Mouse (Mus musculus) erythroblast, embryonic 14.5 days (primary cell): ENCODE data around the gene Xirp1. TPM values are rescaled to one million over a fixed set of nuclear protein-coding genes. Genes with fewer than 3 reads are reported as not detected.

Experiments
- H3K27me3 ChIP-seq: 2 replicates; pipeline ENCODE4 v1.6.1; 2012; ENCODE audit warnings: inconsistent platforms; ENCODE audit not compliant: control insufficient read depth
- H3K36me3 ChIP-seq: 2 replicates; pipeline ENCODE4 v1.6.1; 2012; ENCODE audit warnings: mild to moderate bottlenecking, inconsistent platforms; ENCODE audit not compliant: control insufficient read depth
- H3K4me1 ChIP-seq: 2 replicates; pipeline ENCODE4 v1.6.1; 2012; ENCODE audit warnings: inconsistent platforms; ENCODE audit not compliant: control insufficient read depth
- H3K4me3 ChIP-seq: replicated peaks from 2 replicates; pipeline ENCODE3; 2012; ENCODE audit warnings: moderate library complexity, mild to moderate bottlenecking, inconsistent platforms
- H3K9me3 ChIP-seq: 2 replicates; pipeline ENCODE4 v1.6.1; 2012; ENCODE audit warnings: low read length, inconsistent platforms, mixed read lengths; ENCODE audit not compliant: control insufficient read depth
- GATA1 ChIP-seq: IDR thresholded peaks from 2 replicates; pipeline ENCODE4 v1.6.1; 2012; ENCODE audit warnings: low read length, inconsistent platforms, mixed read lengths
- TAL1 ChIP-seq: IDR thresholded peaks from 3 replicates; pipeline ENCODE4 v1.6.1; 2012; ENCODE audit warnings: low read length, inconsistent platforms, mixed read lengths
- polyA plus RNA-seq: library from polyadenylated mRNA; stranded (reverse); fragments of >175 nt; gene quantifications from 2 replicates; pipeline ENCODE4 v1.2.3, GENCODE M21; 2012

Xirp1 gene
- polyA plus RNA-seq, 1 experiment, result not detected

- Histone ChIP-seq H3K4me1 (peaks cover 30% of the 10 kb centered on the region), H3K4me3 (no peak overlapping the region)
- TF ChIP-seq GATA1, result no peak
- no peak for TF ChIP-seq TAL1
Measured at GRCm38 (mm10) chr9:119977557-119978060, 45.8 kb downstream of the Xirp1 start.

DNA sequence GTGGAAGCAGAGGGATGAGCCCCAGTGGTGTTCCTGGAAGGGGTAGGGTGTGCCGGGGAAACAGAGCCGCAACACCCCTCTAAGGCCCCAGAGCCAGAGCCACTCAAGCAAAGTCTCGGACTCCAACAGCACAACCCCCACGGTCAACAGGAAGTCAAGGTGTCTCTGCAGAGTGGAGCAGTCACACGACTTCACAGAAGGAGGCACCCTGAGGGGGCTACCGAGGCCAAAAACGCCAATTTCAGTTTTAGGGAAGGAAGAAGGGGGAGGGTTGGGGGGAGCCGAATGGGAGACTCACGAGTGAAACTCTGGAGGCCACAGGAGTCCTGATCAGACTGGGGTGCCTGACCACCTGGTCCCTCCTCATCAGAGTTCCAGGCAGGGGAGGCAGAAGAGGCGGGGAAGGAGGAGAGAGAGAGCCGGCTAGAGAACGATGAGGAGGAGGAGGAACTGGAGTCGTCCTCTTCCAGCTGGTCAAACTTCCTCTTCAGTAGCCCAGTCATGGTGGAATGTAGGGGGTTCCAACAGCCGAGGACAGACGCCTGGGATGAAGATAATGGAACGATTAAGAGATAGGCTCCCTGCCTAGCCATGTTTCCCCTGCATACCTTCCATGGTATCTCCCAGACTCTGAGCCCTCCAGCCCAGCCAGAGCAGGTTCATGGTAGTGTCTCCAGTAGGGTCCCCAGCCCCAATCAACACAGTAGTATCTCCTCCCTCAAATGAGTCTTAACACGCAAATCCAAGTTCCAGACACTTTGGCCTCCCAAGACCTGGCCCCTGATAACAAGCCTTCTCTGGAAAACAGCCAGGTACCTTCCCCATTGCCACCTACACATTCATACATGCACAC, 46.5 kb downstream of the Xirp1 start:
- Histone ChIP-seq H3K9me3 (no peaks in the 10 kb centered on the region; the same call in 1 of the 2 replicates), H3K27me3 (peaks cover 10% of the 10 kb centered on the region), H3K36me3 (peaks cover 12% of the 10 kb centered on the region; the same call in 1 of the 2 replicates), H3K4me3 (no peak overlapping the region), H3K4me1 (peaks cover 24% of the 10 kb centered on the region)
- TF ChIP-seq TAL1, result no peak
- TF ChIP-seq GATA1, result no peak

More at GRCm38 (mm10) chr9:119977557-119978060, 45.8 kb downstream of the Xirp1 start:
- Histone ChIP-seq H3K9me3 (no peaks in the 10 kb centered on the region; the same call in 1 of the 2 replicates), H3K27me3 (peaks cover 16% of the 10 kb centered on the region), H3K36me3 (peaks cover 9% of the 10 kb centered on the region; the same call in 1 of the 2 replicates)

DNA sequence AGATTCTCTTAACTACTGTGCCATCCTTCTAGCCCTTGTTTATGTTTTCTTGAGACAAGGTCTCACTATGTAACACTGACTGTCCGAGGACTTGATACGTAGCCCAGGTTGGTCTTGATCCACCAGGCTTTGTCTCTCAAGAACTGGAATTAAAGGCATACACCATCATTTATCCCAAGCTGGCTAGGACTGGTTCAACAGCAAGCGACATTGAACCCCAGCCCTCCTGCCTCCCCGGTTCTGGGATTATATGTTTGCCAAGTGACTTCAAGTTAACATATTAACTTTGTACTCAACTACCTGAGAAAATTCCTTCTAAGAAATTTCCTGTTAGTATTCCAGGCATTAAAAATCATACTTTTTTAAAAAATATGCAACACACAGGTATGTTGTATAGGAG, 48.1 kb downstream of the Xirp1 start:
- H3K4me1 ChIP-seq, result peaks cover 11% of the 10 kb centered on the region
- no peaks in the 10 kb centered on the region; the same call in 1 of the 2 replicates for H3K9me3 ChIP-seq
- no peak for TF ChIP-seq TAL1
- TF ChIP-seq GATA1, result no peak
- H3K36me3 ChIP-seq, result peaks cover 12% of the 10 kb centered on the region; the same call in 1 of the 2 replicates
- no peak overlapping the region for H3K4me3 ChIP-seq
- H3K27me3 ChIP-seq, result no peaks in the 10 kb centered on the region

DNA sequence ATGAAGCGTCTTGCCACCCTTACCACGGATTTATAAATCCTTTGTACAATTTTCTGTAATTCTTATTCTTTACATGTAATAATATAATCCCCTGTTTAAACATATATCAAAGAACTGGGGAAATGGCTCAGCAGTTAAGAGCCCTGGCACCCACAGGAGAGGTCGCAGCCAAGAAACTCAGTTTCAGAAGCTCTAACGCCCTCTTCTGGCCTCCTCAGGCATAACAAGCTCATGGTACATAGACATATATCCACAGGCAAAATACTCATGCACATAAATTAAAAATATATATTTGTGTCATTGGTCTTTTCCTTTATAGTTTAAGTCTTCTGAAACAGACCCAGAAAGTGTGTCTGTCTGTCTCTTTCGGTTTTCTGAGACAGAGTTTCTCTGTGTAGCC, 48.8 kb downstream of the Xirp1 start:
- Histone ChIP-seq H3K9me3 (no peaks in the 10 kb centered on the region; the same call in 1 of the 2 replicates), H3K27me3 (no peaks in the 10 kb centered on the region), H3K4me1 (peaks cover 11% of the 10 kb centered on the region), H3K4me3 (no peak overlapping the region), H3K36me3 (peaks cover 12% of the 10 kb centered on the region; the same call in 1 of the 2 replicates)
- no peak for TF ChIP-seq TAL1
- TF ChIP-seq GATA1, result no peak

GRCm38 (mm10) chr9:119973869-119974520, 49.4 kb downstream of the Xirp1 start:
- H3K4me1 ChIP-seq, result peaks cover 11% of the 10 kb centered on the region
- H3K36me3 ChIP-seq, result peaks cover 12% of the 10 kb centered on the region; the same call in 1 of the 2 replicates
- H3K9me3 ChIP-seq, result no peaks in the 10 kb centered on the region; the same call in 1 of the 2 replicates
- no peak overlapping the region for H3K4me3 ChIP-seq
- no peaks in the 10 kb centered on the region for H3K27me3 ChIP-seq
- TF ChIP-seq TAL1, result no peak
- TF ChIP-seq GATA1, result no peak

GRCm38 (mm10) chr9:119973281-119973680, 50.1 kb downstream of the Xirp1 start:
- TF ChIP-seq GATA1 (no peak), TAL1 (no peak)
- H3K4me3 ChIP-seq, result no peak overlapping the region
- no peaks in the 10 kb centered on the region; the same call in 1 of the 2 replicates for H3K9me3 ChIP-seq
- peaks cover 10% of the 10 kb centered on the region for H3K4me1 ChIP-seq
- H3K27me3 ChIP-seq, result no peaks in the 10 kb centered on the region
- H3K36me3 ChIP-seq, result peaks cover 12% of the 10 kb centered on the region; the same call in 1 of the 2 replicates

DNA sequence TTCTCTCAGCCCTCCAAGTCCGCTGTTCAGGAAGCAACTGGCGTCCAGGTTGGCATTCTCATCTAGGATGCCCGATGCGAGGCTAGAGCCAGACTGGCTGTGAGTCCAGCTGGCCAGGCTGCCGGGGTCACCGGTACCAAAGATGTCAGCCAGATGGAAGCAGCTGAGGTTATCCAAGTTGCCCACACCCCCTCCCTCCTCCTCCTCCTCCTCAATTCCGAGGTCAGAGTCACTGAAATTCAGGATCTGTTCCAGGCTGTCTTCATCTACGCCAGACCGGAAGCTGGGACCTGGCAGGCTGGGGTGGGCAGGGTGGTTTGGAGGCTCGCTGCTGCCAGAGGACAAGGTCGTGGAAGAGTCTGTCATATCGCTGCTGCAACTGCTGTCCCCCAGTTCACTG, 50.8 kb downstream of the Xirp1 start:
- H3K36me3 ChIP-seq, result peaks cover 12% of the 10 kb centered on the region; the same call in 1 of the 2 replicates
- no peaks in the 10 kb centered on the region; the same call in 1 of the 2 replicates for H3K9me3 ChIP-seq
- no peaks in the 10 kb centered on the region for H3K27me3 ChIP-seq
- H3K4me1 ChIP-seq, result peaks cover 7% of the 10 kb centered on the region
- H3K4me3 ChIP-seq, result no peak overlapping the region
- TF ChIP-seq TAL1 (no peak), GATA1 (no peak)

- H3K9me3 ChIP-seq, result no peaks in the 10 kb centered on the region; the same call in 1 of the 2 replicates
- no peaks in the 10 kb centered on the region for H3K27me3 ChIP-seq
- no peak overlapping the region for H3K4me3 ChIP-seq
- no peak for TF ChIP-seq TAL1
- TF ChIP-seq GATA1, result no peak
- H3K36me3 ChIP-seq, result peaks cover 12% of the 10 kb centered on the region; the same call in 1 of the 2 replicates
- peaks cover 6% of the 10 kb centered on the region for H3K4me1 ChIP-seq
Measured at GRCm38 (mm10) chr9:119972166-119972565, 51.2 kb downstream of the Xirp1 start.
